Mouse (Mus musculus): ENCODE results near the gene St6galnac3. TPM values are rescaled to one million over a fixed set of nuclear protein-coding genes. Genes with fewer than 3 reads are reported as not detected.

Gene St6galnac3
- total and polyA plus RNA-seq, 3 experiments: 0.08 to 1.1 (median 0.38) TPM

- dilution Hi-C loops (cut with MboI; ENCODE audit: extremely low pct_ligation_motif_present, extremely low pct_unique_long_range_greater_than_20kb, low sequenced_read_pairs) (no loop called here), in situ Hi-C loops (cut with MboI; ENCODE audit: low pct_ligation_motif_present, low pct_unique_long_range_greater_than_20kb, low sequenced_read_pairs) (no loop called here)
- H3K9me3 ChIP-seq (replicated peaks; ENCODE audit: low read length): peaks cover 12% of the 10 kb centered on the region
Observed at GRCm38 (mm10) chr3:153751435-153751834, 26.5 kb upstream of the St6galnac3 start.

GRCm38 (mm10) chr3:153749359-153749758, 24.4 kb upstream of the St6galnac3 start:
- TF ChIP-seq POLR2A (IDR thresholded peaks at IDR 0.05; ENCODE audit: low read depth, low read length): no peak
- peak; percentile 71 for TF ChIP-seq MAFK (IDR thresholded peaks at IDR 0.05; ENCODE audit: insufficient replicate concordance, low read length)
- DNase-seq (ENCODE audit: extremely low read depth): no peak
- Histone ChIP-seq H3K27ac (ENCODE audit: insufficient read depth, low read depth) (no peak overlapping the region), H3K27me3 (replicated peaks) (no peaks in the 10 kb centered on the region), H3K36me3 (replicated peaks in 1 of 2; ENCODE audit: control insufficient read depth in 1 of 2, insufficient read depth in 1 of 2, low read length in 1 of 2) (no peaks in the 10 kb centered on the region), H3K79me2 (replicated peaks; ENCODE audit: control insufficient read depth, extremely low read depth, insufficient read depth, poor library complexity, severe bottlenecking) (no peaks in the 10 kb centered on the region), H3K9me3 (replicated peaks; ENCODE audit: low read length) (no peaks in the 10 kb centered on the region), H3K9ac (ENCODE audit: insufficient read depth, low read depth) (no peak overlapping the region), H3K4me2 (ENCODE audit: insufficient read depth, low read depth, poor library complexity, severe bottlenecking) (no peak overlapping the region), H3K4me3 (replicated peaks in 1 of 3; ENCODE audit: low read depth in 2 of 3, low read length in 2 of 3, poor library complexity in 1 of 3) (no peak overlapping the region), H3K4me1 (ENCODE audit: control insufficient read depth in 1 of 2, insufficient read depth in 2 of 2) (peaks cover 13 to 52% of the 10 kb centered on the region in 2 experiments)
- dilution Hi-C loops (cut with MboI; ENCODE audit: extremely low pct_ligation_motif_present, extremely low pct_unique_long_range_greater_than_20kb, low sequenced_read_pairs): no loop called here
- in situ Hi-C loops (cut with MboI; ENCODE audit: low pct_ligation_motif_present, low pct_unique_long_range_greater_than_20kb, low sequenced_read_pairs): no loop called here

More at GRCm38 (mm10) chr3:153751435-153751834, 26.5 kb upstream of the St6galnac3 start:
- TF ChIP-seq ETS1 (conservative IDR thresholded peaks at IDR 0.05; ENCODE audit: low read depth, low read length): peak; percentile 44; the same call in 1 of the 2 replicates
- no peak for TF ChIP-seq CTCF (conservative IDR thresholded peaks at IDR 0.05 in 1 of 2, IDR thresholded peaks at IDR 0.05 in 1 of 2; ENCODE audit: low read depth in 2 of 2, low read length in 2 of 2)
- no peak for TF ChIP-seq ELF1 (IDR thresholded peaks at IDR 0.05; ENCODE audit: low read depth, low read length)
- no peak for TF ChIP-seq USF2 (conservative IDR thresholded peaks at IDR 0.05; ENCODE audit: low read depth, low read length)
- peak; percentile 85 for TF ChIP-seq MAX (IDR thresholded peaks at IDR 0.05; ENCODE audit: low read length)
- peak; percentile 47; the same call in 1 of the 2 replicates for TF ChIP-seq MXI1 (IDR thresholded peaks at IDR 0.05; ENCODE audit: low read depth, low read length)
- TF ChIP-seq MYC (IDR thresholded peaks at IDR 0.05; ENCODE audit: low read depth, low read length): peak; percentile 75; the same call in 1 of the 2 replicates
- peak; percentile 63 for TF ChIP-seq BHLHE40 (IDR thresholded peaks at IDR 0.05; ENCODE audit: low read depth, low read length)
- H3K4me1 ChIP-seq (ENCODE audit: control insufficient read depth in 1 of 2, insufficient read depth in 2 of 2): peaks cover 5 to 31% of the 10 kb centered on the region in 2 experiments; a peak in 3 of 4 replicates
- DNase-seq (ENCODE audit: extremely low read depth): no peak
- H3K4me3 ChIP-seq (replicated peaks in 1 of 3; ENCODE audit: low read depth in 2 of 3, low read length in 2 of 3, poor library complexity in 1 of 3): no peak overlapping the region
- H3K4me2 ChIP-seq (ENCODE audit: insufficient read depth, low read depth, poor library complexity, severe bottlenecking): no peak overlapping the region
- H3K27me3 ChIP-seq (replicated peaks): no peaks in the 10 kb centered on the region
- H3K27ac ChIP-seq (ENCODE audit: insufficient read depth, low read depth): no peak overlapping the region
- H3K9ac ChIP-seq (ENCODE audit: insufficient read depth, low read depth): no peak overlapping the region
- no peaks in the 10 kb centered on the region for H3K79me2 ChIP-seq (replicated peaks; ENCODE audit: control insufficient read depth, extremely low read depth, insufficient read depth, poor library complexity, severe bottlenecking)
- no peaks in the 10 kb centered on the region for H3K36me3 ChIP-seq (replicated peaks in 1 of 2; ENCODE audit: control insufficient read depth in 1 of 2, insufficient read depth in 1 of 2, low read length in 1 of 2)

GRCm38 (mm10) chr3:153748293-153748692, 23.3 kb upstream of the St6galnac3 start:
- DNase-seq (ENCODE audit: extremely low read depth): no peak
- in situ Hi-C loops (cut with MboI; ENCODE audit: low pct_ligation_motif_present, low pct_unique_long_range_greater_than_20kb, low sequenced_read_pairs) (no loop called here), dilution Hi-C loops (cut with MboI; ENCODE audit: extremely low pct_ligation_motif_present, extremely low pct_unique_long_range_greater_than_20kb, low sequenced_read_pairs) (no loop called here)
- H3K27ac ChIP-seq (ENCODE audit: insufficient read depth, low read depth): no peak overlapping the region
- H3K9me3 ChIP-seq (replicated peaks; ENCODE audit: low read length): no peaks in the 10 kb centered on the region
- no peaks in the 10 kb centered on the region for H3K27me3 ChIP-seq (replicated peaks)
- H3K4me2 ChIP-seq (ENCODE audit: insufficient read depth, low read depth, poor library complexity, severe bottlenecking): no peak overlapping the region
- H3K79me2 ChIP-seq (replicated peaks; ENCODE audit: control insufficient read depth, extremely low read depth, insufficient read depth, poor library complexity, severe bottlenecking): no peaks in the 10 kb centered on the region
- no peak overlapping the region for H3K4me3 ChIP-seq (replicated peaks in 1 of 3; ENCODE audit: low read depth in 2 of 3, low read length in 2 of 3, poor library complexity in 1 of 3)
- no peaks in the 10 kb centered on the region for H3K36me3 ChIP-seq (replicated peaks in 1 of 2; ENCODE audit: control insufficient read depth in 1 of 2, insufficient read depth in 1 of 2, low read length in 1 of 2)
- H3K9ac ChIP-seq (ENCODE audit: insufficient read depth, low read depth): no peak overlapping the region
- peaks cover 13 to 56% of the 10 kb centered on the region in 2 experiments for H3K4me1 ChIP-seq (ENCODE audit: control insufficient read depth in 1 of 2, insufficient read depth in 2 of 2)
- TF ChIP-seq SIN3A (IDR thresholded peaks at IDR 0.05; ENCODE audit: low read length) (no peak), EP300 (IDR thresholded peaks at IDR 0.05; ENCODE audit: low read length) (peak; percentile 82), UBTF (IDR thresholded peaks at IDR 0.05; ENCODE audit: low read depth, low read length) (no peak), JUND (conservative IDR thresholded peaks at IDR 0.05; ENCODE audit: low read depth, low read length) (peak; percentile 46; the same call in 1 of the 2 replicates), POLR2AphosphoS2 (IDR thresholded peaks at IDR 0.05; ENCODE audit: low read depth, low read length) (no peak), POLR2A (IDR thresholded peaks at IDR 0.05; ENCODE audit: low read depth, low read length) (no peak), TBP (conservative IDR thresholded peaks at IDR 0.05; ENCODE audit: low read depth, low read length) (no peak), BHLHE40 (IDR thresholded peaks at IDR 0.05; ENCODE audit: low read depth, low read length) (peak; percentile 94), MYC (IDR thresholded peaks at IDR 0.05; ENCODE audit: low read depth, low read length) (0 out of 2 replicates have a peak, but pooled peaks have one; percentile 57), TCF12 (IDR thresholded peaks at IDR 0.05; ENCODE audit: low read depth, low read length) (peak; percentile 71; the same call in 1 of the 2 replicates), IRF4 (IDR thresholded peaks at IDR 0.05; ENCODE audit: low read depth, low read length) (peak; percentile 87), CHD1 (IDR thresholded peaks at IDR 0.05; ENCODE audit: low read depth, low read length) (no peak), MAX (IDR thresholded peaks at IDR 0.05; ENCODE audit: low read length) (peak; percentile 67; the same call in 1 of the 2 replicates), PAX5 (IDR thresholded peaks at IDR 0.05; ENCODE audit: low read length) (no peak), ETS1 (conservative IDR thresholded peaks at IDR 0.05; ENCODE audit: low read depth, low read length) (peak; percentile 56), RCOR1 (conservative IDR thresholded peaks at IDR 0.05; ENCODE audit: low read depth, low read length) (peak; percentile 64; the same call in 1 of the 2 replicates), GABPA (IDR thresholded peaks at IDR 0.05; ENCODE audit: insufficient replicate concordance, low read depth, low read length) (no peak), USF1 (IDR thresholded peaks at IDR 0.05; ENCODE audit: low read depth, low read length) (peak; percentile 60), JUN (IDR thresholded peaks at IDR 0.05; ENCODE audit: insufficient read depth, low read depth, low read length) (peak; percentile 8; the same call in 1 of the 2 replicates), USF2 (conservative IDR thresholded peaks at IDR 0.05; ENCODE audit: low read depth, low read length) (peak; percentile 56), SMC3 (IDR thresholded peaks at IDR 0.05; ENCODE audit: low read depth, low read length) (no peak), ELF1 (IDR thresholded peaks at IDR 0.05; ENCODE audit: low read depth, low read length) (no peak)

Data from CH12.LX (cell line).